Mouse (Mus musculus) heart, embryonic 11.5 days (tissue): ENCODE data around the gene Cops7a. TPM values are rescaled to one million over a fixed set of nuclear protein-coding genes. Genes with fewer than 3 reads are reported as not detected.

ENCODE experiments used
- ATAC-seq: fragments of 200-750 bp; cut with Nextera tagmentation; replicated peaks from 2 replicates; pipeline ENCODE4 v1.8.0; 2017; ENCODE audit warnings: moderate library complexity; ENCODE audit not compliant: insufficient number of reproducible peaks, low FRiP score, low TSS enrichment
- H3K27ac ChIP-seq: fragments of 300-500 bp; sonication (generic); 2 replicates; pipeline ENCODE4 v1.5.1; 2014; ENCODE audit warnings: mild to moderate bottlenecking, low read depth, low read length
- H3K27me3 ChIP-seq: fragments of 300-500 bp; sonication (generic); 2 replicates; pipeline ENCODE4 v1.6.1; 2014; ENCODE audit warnings: mild to moderate bottlenecking, low read length, mixed read lengths; ENCODE audit not compliant: control insufficient read depth, insufficient read depth
- H3K36me3 ChIP-seq: fragments of 300-500 bp; sonication (generic); 2 replicates; pipeline ENCODE4 v1.6.1; 2014; ENCODE audit warnings: mild to moderate bottlenecking, low read length, moderate library complexity, mixed read lengths; ENCODE audit not compliant: control insufficient read depth, insufficient read depth
- H3K4me1 ChIP-seq: fragments of 300-500 bp; sonication (generic); 2 replicates; pipeline ENCODE4 v1.6.1; 2014; ENCODE audit warnings: low read length; ENCODE audit not compliant: control insufficient read depth, insufficient read depth
- H3K4me2 ChIP-seq: fragments of 300-500 bp; sonication (generic); 2 replicates; pipeline ENCODE4 v1.6.1; 2014; ENCODE audit warnings: mild to moderate bottlenecking, moderate library complexity
- H3K4me3 ChIP-seq: fragments of 300-500 bp; sonication (generic); 2 replicates; pipeline ENCODE4 v1.5.1; 2014; ENCODE audit warnings: low read depth, low read length
- H3K9ac ChIP-seq: fragments of 300-500 bp; sonication (generic); 2 replicates; pipeline ENCODE4 v1.6.1; 2014; ENCODE audit warnings: mild to moderate bottlenecking, low read depth, low read length, moderate library complexity
- H3K9me3 ChIP-seq: fragments of 300-500 bp; sonication (generic); replicated peaks from 2 replicates; pipeline ENCODE4 v1.6.1; 2016; ENCODE audit warnings: low read length; ENCODE audit not compliant: control insufficient read depth
- WGBS: fragments of 180-500 bp; shearing (Covaris S2); extraction: QIAGEN DNeasy Blood & Tissue Kit; methylation state at CpG from one replicate; pipeline ENCODE4 v1.1.7; 2014; ENCODE audit not compliant: insufficient replicate concordance; 5-methylcytosine and 5-hydroxymethylcytosine counted together
- polyA plus RNA-seq: library from polyadenylated mRNA; unstranded; fragments of >200 nt; fragmentation: Nextera tagmentation; extraction: Ambion mirVana; gene quantifications from 2 replicates; pipeline ENCODE4 v1.2.1, GENCODE M21; 2014

Cops7a gene
- polyA plus RNA-seq, 1 experiment from 2014 or later: 134 TPM

DNA sequence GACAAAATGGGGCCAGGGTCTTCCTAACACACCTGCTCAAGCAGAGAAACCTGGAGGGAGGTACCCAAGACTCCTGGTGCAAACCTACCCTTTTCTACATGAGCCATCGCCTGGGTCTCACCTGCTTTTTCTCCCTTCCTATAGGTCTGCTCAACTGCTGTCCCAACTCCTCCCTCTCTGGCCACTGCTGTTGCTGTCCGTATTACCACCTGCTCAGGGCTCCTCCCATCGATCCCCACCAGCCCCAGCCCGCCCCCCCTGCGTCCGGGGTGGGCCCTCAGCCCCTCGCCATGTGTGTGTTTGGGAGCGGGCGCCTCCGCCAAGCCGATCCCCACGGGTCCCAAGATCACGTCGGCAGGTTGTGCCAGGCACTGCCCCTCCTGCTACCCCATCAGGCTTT lies 33.8 kb upstream of the Cops7a start:
- Histone ChIP-seq H3K4me3 (no peak overlapping the region), H3K9ac (no peak overlapping the region), H3K36me3 (no peaks in the 10 kb centered on the region), H3K9me3 (no peaks in the 10 kb centered on the region), H3K4me1 (peaks cover 7% of the 10 kb centered on the region; the same call in 1 of the 2 replicates), H3K27me3 (peaks cover 83% of the 10 kb centered on the region), H3K4me2 (no peak overlapping the region), H3K27ac (no peak overlapping the region)
- no peak for ATAC-seq
- 31% methylated on average over 14 of the region's 14 CpGs for WGBS

- Histone ChIP-seq H3K9me3 (no peaks in the 10 kb centered on the region), H3K27me3 (peaks cover 88% of the 10 kb centered on the region), H3K4me2 (no peak overlapping the region), H3K27ac (no peak overlapping the region), H3K9ac (no peak overlapping the region), H3K4me3 (no peak overlapping the region), H3K36me3 (no peaks in the 10 kb centered on the region), H3K4me1 (peaks cover 7% of the 10 kb centered on the region; the same call in 1 of the 2 replicates)
- ATAC-seq: no peak
- WGBS: 5% methylated on average over 8 of the region's 8 CpGs
Observed at GRCm38 (mm10) chr6:124998066-124998465, 32.7 kb upstream of the Cops7a start.

DNA sequence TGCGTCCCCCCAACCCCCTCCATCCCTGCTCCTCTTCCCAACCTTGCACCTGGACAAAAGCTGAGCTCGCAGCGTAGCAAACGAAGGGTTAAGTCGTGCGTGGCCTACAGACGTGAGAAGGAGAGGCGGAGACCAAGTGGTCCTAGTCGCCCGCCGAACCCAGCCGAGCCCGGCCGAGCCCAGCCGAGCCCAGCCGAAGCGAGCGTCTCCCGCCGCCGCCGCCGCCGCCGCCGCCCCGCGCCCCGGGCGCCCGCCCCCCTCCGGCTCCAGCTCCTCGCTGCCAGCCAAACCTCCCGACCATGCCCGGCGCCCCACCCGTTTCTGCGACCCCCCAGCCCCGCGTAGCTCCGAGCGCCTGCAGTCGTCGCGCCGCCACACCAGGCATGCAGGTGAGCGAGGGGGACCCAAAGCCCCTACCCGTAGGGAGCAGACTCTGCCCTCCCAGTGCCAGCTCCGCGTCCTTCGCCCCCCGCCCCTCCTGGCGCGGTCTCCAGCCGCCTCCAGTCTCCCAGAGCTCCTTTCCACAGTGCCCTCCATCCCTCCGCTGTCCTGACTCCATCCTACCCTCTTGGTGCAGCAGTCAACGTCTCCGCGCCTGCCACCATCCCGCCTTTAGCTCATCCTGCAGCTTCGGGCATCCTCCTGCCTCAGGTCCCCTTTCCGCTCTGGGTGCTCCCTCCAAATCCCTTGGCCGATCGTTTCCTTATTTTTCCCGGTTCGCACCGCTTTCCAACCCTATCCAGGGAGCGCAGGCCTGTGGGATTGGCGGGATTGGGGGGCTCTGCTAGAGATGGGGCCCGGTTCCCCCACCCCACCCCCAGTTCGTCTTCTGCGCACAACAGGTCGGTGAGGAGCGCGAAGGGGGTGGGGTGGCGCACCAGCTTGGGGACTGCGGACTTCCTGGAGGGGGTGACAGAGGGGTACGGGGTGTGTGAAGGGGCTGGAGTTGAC lies 31.5 kb upstream of the Cops7a start, which contains the start of gene Pianp:
TSS of gene Pianp (plus strand) at position 144 of the 951 bp plus-strand sequence.
- peak; percentile 28; the same call in 1 of the 2 replicates for ATAC-seq

DNA sequence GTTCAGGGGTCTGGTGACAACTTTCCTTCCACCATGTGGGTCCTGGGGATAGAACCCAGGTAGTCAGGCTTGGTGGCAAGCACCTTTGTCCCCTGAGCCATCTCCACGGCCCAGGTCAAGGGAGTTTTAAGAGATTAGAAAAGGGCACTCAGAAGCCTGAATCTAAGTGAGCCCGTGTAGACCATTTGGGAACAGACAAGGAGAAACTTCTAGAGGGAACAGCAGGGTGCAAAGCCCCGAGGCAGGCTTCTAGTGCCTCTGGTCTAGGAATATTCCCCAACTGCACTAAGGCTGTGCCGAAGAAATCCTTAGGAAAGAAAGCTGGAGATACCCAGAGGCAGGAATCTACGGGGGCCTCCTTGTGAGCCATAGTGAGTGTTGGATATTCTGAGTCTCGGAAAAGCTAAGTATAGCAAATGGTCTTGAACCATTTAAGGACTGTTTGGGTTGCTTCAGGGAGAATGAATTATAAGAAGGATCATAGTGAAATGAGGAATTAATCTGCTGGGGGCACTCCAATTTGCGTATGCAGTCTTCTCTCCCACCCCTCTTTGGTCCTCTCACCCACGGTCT lies 30.6 kb upstream of the Cops7a start:
- WGBS: 41% methylated on average over 8 of the region's 8 CpGs
- Histone ChIP-seq H3K27me3 (peaks cover 75% of the 10 kb centered on the region), H3K27ac (no peak overlapping the region), H3K9me3 (no peaks in the 10 kb centered on the region), H3K4me1 (peaks cover 10% of the 10 kb centered on the region; the same call in 1 of the 2 replicates), H3K4me2 (no peak overlapping the region; the same call in 1 of the 2 replicates), H3K36me3 (no peaks in the 10 kb centered on the region), H3K4me3 (peak overlapping the region; percentile 50), H3K9ac (no peak overlapping the region)
- ATAC-seq: no peak

More for the DNA sequence above, 31.5 kb upstream of the Cops7a start, which contains the start of gene Pianp:
- WGBS: under 1% methylated on average over 58 of the region's 78 CpGs
- H3K9me3 ChIP-seq: no peaks in the 10 kb centered on the region
- peaks cover 10% of the 10 kb centered on the region; the same call in 1 of the 2 replicates for H3K4me1 ChIP-seq
- H3K9ac ChIP-seq: peak within 1 kb of the TSS; percentile 46; the same call in 1 of the 2 replicates
- H3K27me3 ChIP-seq: peaks cover 83% of the 10 kb centered on the region
- H3K27ac ChIP-seq: no peak within 1 kb of the TSS
- peak within 1 kb of the TSS; percentile 88 for H3K4me2 ChIP-seq
- H3K4me3 ChIP-seq: peak within 1 kb of the TSS; percentile 50
- H3K36me3 ChIP-seq: no peaks in the 10 kb centered on the region

DNA sequence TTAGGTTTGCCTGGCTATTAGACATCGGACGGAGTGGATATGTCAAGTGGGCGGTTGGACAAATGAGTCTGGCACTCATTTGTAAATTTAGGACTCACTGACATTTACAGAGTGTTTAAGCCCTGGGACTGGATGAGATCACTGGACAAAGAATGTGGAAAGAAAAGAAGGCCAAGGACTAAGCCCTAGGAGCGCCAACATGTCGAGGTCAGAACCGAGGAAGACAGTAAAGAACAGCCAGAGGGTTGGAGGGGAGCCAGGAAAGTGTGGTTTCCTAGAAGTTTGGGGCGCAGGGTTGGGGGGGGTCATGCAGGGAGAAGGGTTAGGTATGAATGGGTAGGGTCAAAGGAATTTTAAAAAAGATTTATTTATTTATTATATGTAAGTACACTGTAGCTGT lies 29.9 kb upstream of the Cops7a start:
- no peak overlapping the region for H3K4me3 ChIP-seq
- no peak overlapping the region for H3K27ac ChIP-seq
- H3K4me1 ChIP-seq: peaks cover 10% of the 10 kb centered on the region; the same call in 1 of the 2 replicates
- WGBS: 79% methylated on average over 7 of the region's 7 CpGs
- H3K4me2 ChIP-seq: no peak overlapping the region
- H3K9ac ChIP-seq: no peak overlapping the region
- no peaks in the 10 kb centered on the region for H3K36me3 ChIP-seq
- no peaks in the 10 kb centered on the region for H3K9me3 ChIP-seq
- peaks cover 68% of the 10 kb centered on the region for H3K27me3 ChIP-seq
- no peak for ATAC-seq

DNA sequence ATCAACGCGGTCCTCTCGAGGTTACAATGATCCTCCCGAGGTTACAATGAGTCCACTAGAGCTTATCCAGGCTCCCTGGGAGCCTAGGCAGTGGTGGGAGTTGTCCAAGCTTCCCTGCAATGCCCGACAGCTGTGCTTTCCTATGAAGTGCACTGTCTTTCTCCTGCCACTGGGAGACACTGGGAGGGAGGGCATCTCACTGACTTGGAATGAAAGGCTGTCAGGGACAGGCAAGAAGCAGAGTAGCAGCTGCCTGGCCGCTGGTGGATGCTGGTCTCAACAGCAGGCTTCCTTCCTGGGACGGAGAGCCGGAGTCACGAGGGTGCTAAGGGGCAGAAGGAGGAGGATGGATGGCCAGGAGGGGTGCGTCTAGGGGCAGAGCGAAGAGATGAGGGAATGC lies 28.5 kb upstream of the Cops7a start:
- H3K27me3 ChIP-seq: peaks cover 55% of the 10 kb centered on the region
- WGBS: 14% methylated on average over 11 of the region's 11 CpGs
- no peak overlapping the region for H3K27ac ChIP-seq
- H3K9ac ChIP-seq: no peak overlapping the region; the same call in 1 of the 2 replicates
- no peaks in the 10 kb centered on the region for H3K36me3 ChIP-seq
- H3K4me1 ChIP-seq: peaks cover 10% of the 10 kb centered on the region; the same call in 1 of the 2 replicates
- H3K4me2 ChIP-seq: 0 out of 2 replicates have a peak overlapping the region, but pooled peaks have one; percentile 17
- no peak overlapping the region for H3K4me3 ChIP-seq
- no peaks in the 10 kb centered on the region; the same call in 1 of the 2 replicates for H3K9me3 ChIP-seq
- ATAC-seq: no peak

GRCm38 (mm10) chr6:124993365-124993764 lies 28.0 kb upstream of the Cops7a start:
- 76% methylated on average over 9 of the region's 9 CpGs for WGBS
- peaks cover 50% of the 10 kb centered on the region for H3K27me3 ChIP-seq
- H3K27ac ChIP-seq: no peak overlapping the region
- no peaks in the 10 kb centered on the region for H3K36me3 ChIP-seq
- H3K4me2 ChIP-seq: no peak overlapping the region
- peaks cover 8% of the 10 kb centered on the region; the same call in 1 of the 2 replicates for H3K4me1 ChIP-seq
- no peaks in the 10 kb centered on the region; the same call in 1 of the 2 replicates for H3K9me3 ChIP-seq
- H3K9ac ChIP-seq: no peak overlapping the region
- H3K4me3 ChIP-seq: no peak overlapping the region
- ATAC-seq: no peak

DNA sequence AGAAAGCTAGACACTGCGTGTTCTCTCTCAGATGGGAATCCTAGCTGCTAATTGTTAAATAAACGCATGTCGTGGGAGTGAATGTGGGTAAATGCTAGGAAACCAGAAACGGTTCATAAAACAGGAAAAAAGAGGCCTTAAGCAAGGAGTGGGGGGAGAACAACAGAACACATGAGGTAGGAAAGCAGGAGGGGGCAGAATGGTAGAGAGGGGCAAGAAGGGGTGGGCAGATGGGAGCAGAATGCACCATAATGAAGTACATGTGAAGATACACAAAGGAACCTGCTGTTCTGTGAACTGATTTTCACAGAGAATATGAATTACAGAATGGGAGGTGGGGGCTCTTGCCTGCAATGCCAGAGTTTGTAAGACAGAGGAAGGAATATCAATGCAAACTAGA lies 26.9 kb upstream of the Cops7a start:
- Histone ChIP-seq H3K27me3 (peaks cover 41% of the 10 kb centered on the region), H3K9ac (no peak overlapping the region), H3K4me3 (no peak overlapping the region), H3K4me1 (peaks cover 6% of the 10 kb centered on the region; the same call in 1 of the 2 replicates), H3K9me3 (no peaks in the 10 kb centered on the region; the same call in 1 of the 2 replicates), H3K27ac (no peak overlapping the region), H3K4me2 (no peak overlapping the region), H3K36me3 (no peaks in the 10 kb centered on the region)
- WGBS: 68% methylated on average over 4 of the region's 4 CpGs
- no peak for ATAC-seq
